Mouse (Mus musculus) adrenal gland, adult 2 months (tissue): Measurements from ENCODE around the gene Rasl12. TPM values are rescaled to one million over a fixed set of nuclear protein-coding genes. Genes with fewer than 3 reads are reported as not detected.
A peak's percentile ranks its signal among the peaks of the same experiment; 100 is the strongest.

Experiments
- DNase-seq: peaks from one replicate; pipeline ENCODE4 v3.0.0; 2021
- polyA plus RNA-seq: library from polyadenylated mRNA; depleted of rRNA; stranded (reverse); fragments of >200 nt; gene quantifications from 2 replicates; pipeline ENCODE4 v1.2.3, GENCODE M21; 2012; rRNA removed
- total RNA-seq, 2 experiments: library from RNA; stranded (reverse); gene quantifications; 2 replicates each; pipeline ENCODE4 v1.2.3; 2021

Gene Rasl12
- total and polyA plus RNA-seq, 3 experiments = 7.5 to 20.4 (median 19.2) TPM

GRCm38 (mm10) chr9:65444692-65445091 lies 46.4 kb downstream of the Rasl12 start:
- no peak for DNase-seq

- no peak for DNase-seq
These were observed 49.6 kb downstream of the Rasl12 start for GRCm38 (mm10) chr9:65447951-65448350.

- no peak for DNase-seq
These were observed 60.7 kb downstream of the Rasl12 start for GRCm38 (mm10) chr9:65458975-65459374.

- DNase-seq = no peak
These were observed 61.9 kb downstream of the Rasl12 start for GRCm38 (mm10) chr9:65460198-65460597.

GRCm38 (mm10) chr9:65460732-65461442 lies 62.6 kb downstream of the Rasl12 start, which contains the start of gene Spg21:
Gene Spg21 (plus strand): TSS chr9:65460947.
- DNase-seq = peak; percentile 99

GRCm38 (mm10) chr9:65462544-65462943 lies 64.2 kb downstream of the Rasl12 start:
- no peak for DNase-seq

- DNase-seq = peak; percentile 80
These were observed 65.9 kb downstream of the Rasl12 start for GRCm38 (mm10) chr9:65464161-65464560.

Other genes starting within 250 kb of the Rasl12 start
- 10 to 100 TPM; 13.5 to 22.3 TPM for gene Parp16, start 203.2 kb upstream of the Rasl12 start, total RNA-seq
- gene Parp16, start 203.2 kb upstream of the Rasl12 start, polyA plus RNA-seq = 41.9 and 49.8 TPM in 2 replicates
- gene Cilp, start 133.3 kb upstream of the Rasl12 start, total RNA-seq = 1 to 10 TPM; 4.6 to 8.5 TPM
- 2.3 and 3.7 TPM in 2 replicates for gene Cilp, start 133.3 kb upstream of the Rasl12 start, polyA plus RNA-seq
- gene Clpx, start 104.2 kb upstream of the Rasl12 start, total RNA-seq = 10 to 100 TPM; 56.3 to 75.6 TPM
- 20.2 and 26.2 TPM in 2 replicates for gene Clpx, start 104.2 kb upstream of the Rasl12 start, polyA plus RNA-seq
- 10 to 100 TPM; 14.2 to 16.8 TPM for gene Pdcd7, start 52.4 kb upstream of the Rasl12 start, total RNA-seq
- 22.7 and 31.9 TPM in 2 replicates for gene Pdcd7, start 52.4 kb upstream of the Rasl12 start, polyA plus RNA-seq
- under 1 TPM; 0.45 to 0.84 TPM for gene Ubap1l, start 37.5 kb upstream of the Rasl12 start, total RNA-seq
- 0.73 and 1.3 TPM in 2 replicates for gene Ubap1l, start 37.5 kb upstream of the Rasl12 start, polyA plus RNA-seq
- under 1 TPM in 1 of 2 experiments, not detected in 1; 0.97 TPM for gene Kbtbd13, start 6.9 kb upstream of the Rasl12 start, total RNA-seq
- gene Kbtbd13, start 6.9 kb upstream of the Rasl12 start, polyA plus RNA-seq = 0.44 and 0.77 TPM in 2 replicates
- under 1 TPM in 1 of 2 experiments, not detected in 1; 0.43 TPM for gene Slc51b, start 24.4 kb downstream of the Rasl12 start, total RNA-seq
- gene Slc51b, start 24.4 kb downstream of the Rasl12 start, polyA plus RNA-seq = not detected in 2 replicates
- gene Mtfmt, start 37.3 kb downstream of the Rasl12 start, total RNA-seq = 10 to 100 TPM; 11.0 to 16.6 TPM
- 6.5 and 7.0 TPM in 2 replicates for gene Mtfmt, start 37.3 kb downstream of the Rasl12 start, polyA plus RNA-seq
- 10 to 100 TPM; 47.7 to 73.6 TPM for gene Spg21, start 62.4 kb downstream of the Rasl12 start, total RNA-seq
- 16.2 and 22.4 TPM in 2 replicates for gene Spg21, start 62.4 kb downstream of the Rasl12 start, polyA plus RNA-seq
- 1 to 10 TPM in 1 of 2 experiments, under 1 TPM in 1; 0.32 to 3.3 TPM for gene Ankdd1a, start 121.7 kb downstream of the Rasl12 start, total RNA-seq
- 0.45 and 0.98 TPM in 2 replicates for gene Ankdd1a, start 121.7 kb downstream of the Rasl12 start, polyA plus RNA-seq
- 10 to 100 TPM; 49.9 to 61.0 TPM for gene Plekho2, start 181.5 kb downstream of the Rasl12 start, total RNA-seq
- 48.8 and 61.6 TPM in 2 replicates for gene Plekho2, start 181.5 kb downstream of the Rasl12 start, polyA plus RNA-seq
- under 1 TPM; 0.29 to 0.45 TPM for gene Pif1, start 188.7 kb downstream of the Rasl12 start, total RNA-seq
- gene Pif1, start 188.7 kb downstream of the Rasl12 start, polyA plus RNA-seq = 0.42 and 0.46 TPM in 2 replicates
- gene Rbpms2, start 231.1 kb downstream of the Rasl12 start, total RNA-seq = 10 to 100 TPM; 63.1 to 85.0 TPM
- gene Rbpms2, start 231.1 kb downstream of the Rasl12 start, polyA plus RNA-seq = 125 and 154 TPM in 2 replicates